Mouse (Mus musculus) bone marrow, adult 2 months (tissue): ENCODE results near the gene Rhof.

Experiments used
- CTCF ChIP-seq: fragments of 200-500 bp; IDR thresholded peaks from 2 replicates; pipeline ENCODE4 v1.5.1; 2011; ENCODE audit warnings: low read length, control low read depth; ENCODE audit not compliant: control insufficient read depth, insufficient read depth
- POLR2A ChIP-seq: fragments of 200-500 bp; IDR thresholded peaks from 2 replicates; pipeline ENCODE4 v1.6.1; 2011; ENCODE audit warnings: low read depth, mild to moderate bottlenecking, control low read depth, low read length, borderline replicate concordance; ENCODE audit not compliant: control insufficient read depth

DNA sequence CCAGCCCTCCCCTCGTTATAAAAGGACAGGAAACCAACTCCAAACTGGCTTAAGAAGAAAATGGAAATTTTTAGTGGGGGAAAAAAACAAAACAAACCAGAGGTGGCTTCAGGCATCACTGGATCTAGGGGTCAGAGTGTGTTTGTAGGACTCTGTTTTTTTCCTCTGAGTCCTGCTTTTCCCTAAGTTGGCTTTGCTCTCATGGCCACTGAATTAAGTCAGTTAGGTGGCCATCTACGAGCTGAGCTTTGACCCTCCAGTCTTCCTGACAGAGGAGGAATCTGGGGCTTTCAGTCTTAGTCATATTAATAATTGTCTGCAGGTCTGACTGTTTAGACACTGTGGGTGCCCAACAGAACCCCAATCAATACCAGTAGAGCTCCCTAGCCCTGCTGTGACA, 34.0 kb downstream of the Rhof start:
- TF ChIP-seq POLR2A (no peak), CTCF (no peak)
